Mouse (Mus musculus) limb, embryonic 12.5 days (tissue): ENCODE measurements around the gene Olfr965. TPM values are rescaled to one million over a fixed set of nuclear protein-coding genes. Genes with fewer than 3 reads are reported as not detected.
"Not testable (repeated sequence)": the region's sequence is repeated elsewhere in the genome, so short reads cannot be mapped to it uniquely, and the experiment has no call there.

Source experiments
- ATAC-seq: fragments of 200-750 bp; cut with Nextera tagmentation; 2 replicates; pipeline ENCODE4 v1.8.0; 2017; ENCODE audit warnings: low read depth, moderate TSS enrichment; ENCODE audit not compliant: insufficient number of reproducible peaks, insufficient read depth, low FRiP score, low TSS enrichment
- H3K27ac ChIP-seq: fragments of 300-500 bp; sonication (generic); 2 replicates; pipeline ENCODE4 v1.5.1; 2016; ENCODE audit warnings: mild to moderate bottlenecking, moderate library complexity
- H3K27me3 ChIP-seq: fragments of 300-500 bp; sonication (generic); 2 replicates; pipeline ENCODE4 v1.6.1; 2016; ENCODE audit warnings: mild to moderate bottlenecking, moderate library complexity
- H3K36me3 ChIP-seq: fragments of 300-500 bp; sonication (generic); 2 replicates; pipeline ENCODE4 v1.6.1; 2016; ENCODE audit warnings: mild to moderate bottlenecking, moderate library complexity
- H3K4me1 ChIP-seq: fragments of 300-500 bp; sonication (generic); replicated peaks from 2 replicates; pipeline ENCODE4 v1.6.1; 2016
- H3K4me2 ChIP-seq: fragments of 300-500 bp; sonication (generic); 2 replicates; pipeline ENCODE4 v1.6.1; 2016; ENCODE audit warnings: mild to moderate bottlenecking, moderate library complexity
- H3K4me3 ChIP-seq: fragments of 300-500 bp; sonication (generic); replicated peaks from 2 replicates; pipeline ENCODE4 v1.5.1; 2016; ENCODE audit warnings: mild to moderate bottlenecking
- H3K9ac ChIP-seq: fragments of 300-500 bp; sonication (generic); replicated peaks from 2 replicates; pipeline ENCODE4 v1.6.1; 2016; ENCODE audit warnings: mild to moderate bottlenecking, moderate library complexity
- H3K9me3 ChIP-seq: fragments of 300-500 bp; sonication (generic); 2 replicates; pipeline ENCODE4 v1.6.1; 2016; ENCODE audit warnings: mild to moderate bottlenecking, moderate library complexity
- WGBS: fragments of 180-500 bp; shearing (Covaris S2); methylation state at CpG from one replicate; pipeline ENCODE4 v1.1.7; 2016; 5-methylcytosine and 5-hydroxymethylcytosine counted together
- polyA plus RNA-seq: library from polyadenylated mRNA; unstranded; fragments of >200 nt; fragmentation: Nextera tagmentation; extraction: Ambion mirVana; gene quantifications from 2 replicates; pipeline ENCODE4 v1.2.1, GENCODE M21; 2016

Olfr965 gene
- not detected in 2 replicates for polyA plus RNA-seq

GRCm38 (mm10) chr9:39711053-39711452 is at the start of gene Olfr965:
Gene Olfr965, plus strand, starts transcription at chr9:39711353.
- no peak within 1 kb of the TSS for H3K9ac ChIP-seq
- no peak within 1 kb of the TSS for H3K4me3 ChIP-seq
- no peak for ATAC-seq
- H3K36me3 ChIP-seq, result no peaks in the 10 kb centered on the region
- no peak within 1 kb of the TSS for H3K4me2 ChIP-seq
- H3K4me1 ChIP-seq, result no peaks in the 10 kb centered on the region
- no peaks in the 10 kb centered on the region for H3K9me3 ChIP-seq
- H3K27me3 ChIP-seq, result no peaks in the 10 kb centered on the region
- no peak within 1 kb of the TSS for H3K27ac ChIP-seq

GRCm38 (mm10) chr9:39666905-39667304 is 44.2 kb upstream of the Olfr965 start, which contains the start of gene Olfr963:
Gene Olfr963, plus strand, starts transcription at chr9:39667205.
- no peaks in the 10 kb centered on the region for H3K36me3 ChIP-seq
- H3K4me2 ChIP-seq, result no peak within 1 kb of the TSS
- no peaks in the 10 kb centered on the region for H3K27me3 ChIP-seq
- WGBS, result 76% methylated on average over 1 of the region's 1 CpGs
- H3K4me3 ChIP-seq, result no peak within 1 kb of the TSS
- no peak within 1 kb of the TSS for H3K9ac ChIP-seq
- no peak within 1 kb of the TSS for H3K27ac ChIP-seq
- no peaks in the 10 kb centered on the region for H3K4me1 ChIP-seq
- H3K9me3 ChIP-seq, result no peaks in the 10 kb centered on the region
- no peak for ATAC-seq

- H3K4me1 ChIP-seq, result no peaks in the 10 kb centered on the region
- no peak for ATAC-seq
- H3K9me3 ChIP-seq, result no peaks in the 10 kb centered on the region
- H3K4me3 ChIP-seq, result no peak overlapping the region
- WGBS, result 81% methylated on average over 2 of the region's 2 CpGs
- H3K9ac ChIP-seq, result no peak overlapping the region
- no peaks in the 10 kb centered on the region for H3K36me3 ChIP-seq
- H3K27me3 ChIP-seq, result no peaks in the 10 kb centered on the region
- no peak overlapping the region for H3K27ac ChIP-seq
- H3K4me2 ChIP-seq, result no peak overlapping the region
These were observed 41.4 kb upstream of the Olfr965 start for GRCm38 (mm10) chr9:39669723-39670122.

- no peaks in the 10 kb centered on the region for H3K27me3 ChIP-seq
- no peaks in the 10 kb centered on the region for H3K36me3 ChIP-seq
- no peak overlapping the region for H3K4me3 ChIP-seq
- no peaks in the 10 kb centered on the region for H3K9me3 ChIP-seq
- H3K27ac ChIP-seq, result no peak overlapping the region
- no peak overlapping the region for H3K9ac ChIP-seq
- ATAC-seq, result no peak
- H3K4me2 ChIP-seq, result no peak overlapping the region
- WGBS, result 81% methylated on average over 2 of the region's 2 CpGs
- H3K4me1 ChIP-seq, result no peaks in the 10 kb centered on the region
These were observed 36.3 kb upstream of the Olfr965 start for GRCm38 (mm10) chr9:39674820-39675219.

- no peaks in the 10 kb centered on the region for H3K27me3 ChIP-seq
- no peaks in the 10 kb centered on the region for H3K4me1 ChIP-seq
- H3K9ac ChIP-seq, result no peak overlapping the region
- no peak overlapping the region for H3K4me2 ChIP-seq
- H3K4me3 ChIP-seq, result no peak overlapping the region
- H3K27ac ChIP-seq, result no peak overlapping the region
- WGBS, result 97% methylated on average over 2 of the region's 2 CpGs
- no peak for ATAC-seq
- H3K36me3 ChIP-seq, result no peaks in the 10 kb centered on the region
- no peaks in the 10 kb centered on the region for H3K9me3 ChIP-seq
These were observed 32.6 kb upstream of the Olfr965 start for GRCm38 (mm10) chr9:39678557-39678956.

GRCm38 (mm10) chr9:39679280-39679679 is 31.9 kb upstream of the Olfr965 start:
- Histone ChIP-seq H3K4me2 (no peak overlapping the region), H3K4me3 (no peak overlapping the region), H3K27ac (no peak overlapping the region), H3K4me1 (no peaks in the 10 kb centered on the region), H3K9me3 (no peaks in the 10 kb centered on the region), H3K27me3 (no peaks in the 10 kb centered on the region), H3K9ac (no peak overlapping the region), H3K36me3 (no peaks in the 10 kb centered on the region)
- WGBS, result 59% methylated on average over 2 of the region's 2 CpGs
- ATAC-seq, result no peak

GRCm38 (mm10) chr9:39701123-39701522 is 10.0 kb upstream of the Olfr965 start:
- not testable (repeated sequence) for H3K27ac ChIP-seq, H3K36me3 ChIP-seq, H3K9me3 ChIP-seq, H3K27me3 ChIP-seq, ATAC-seq, H3K4me2 ChIP-seq, H3K4me3 ChIP-seq, H3K9ac ChIP-seq, H3K4me1 ChIP-seq
- WGBS, result 83% methylated on average over 8 of the region's 8 CpGs

- Histone ChIP-seq H3K9me3 (no peaks in the 10 kb centered on the region), H3K4me1 (no peaks in the 10 kb centered on the region), H3K27me3 (no peaks in the 10 kb centered on the region), H3K36me3 (no peaks in the 10 kb centered on the region), H3K4me2 (no peak within 1 kb of the TSS), H3K9ac (no peak within 1 kb of the TSS), H3K4me3 (no peak within 1 kb of the TSS), H3K27ac (no peak within 1 kb of the TSS)
- no peak for ATAC-seq
These were observed 4.1 kb upstream of the Olfr965 start, which contains the start of gene Olfr149 for GRCm38 (mm10) chr9:39707017-39707416. Gene Olfr149, minus strand, starts transcription at chr9:39707117.

GRCm38 (mm10) chr9:39708958-39709357 is 2.2 kb upstream of the Olfr965 start:
- H3K9ac ChIP-seq, result no peak overlapping the region
- WGBS, result 66% methylated on average over 3 of the region's 3 CpGs

GRCm38 (mm10) chr9:39730678-39731077 is 19.5 kb downstream of the Olfr965 start, which contains the start of gene Olfr150:
Gene Olfr150, plus strand, starts transcription at chr9:39730978.
- H3K27me3 ChIP-seq, result no peaks in the 10 kb centered on the region
- no peak within 1 kb of the TSS for H3K9ac ChIP-seq
- ATAC-seq, result no peak
- H3K27ac ChIP-seq, result no peak within 1 kb of the TSS
- H3K9me3 ChIP-seq, result no peaks in the 10 kb centered on the region
- H3K4me1 ChIP-seq, result no peaks in the 10 kb centered on the region
- H3K36me3 ChIP-seq, result no peaks in the 10 kb centered on the region
- H3K4me3 ChIP-seq, result no peak within 1 kb of the TSS
- H3K4me2 ChIP-seq, result no peak within 1 kb of the TSS

More at GRCm38 (mm10) chr9:39708958-39709357, 2.2 kb upstream of the Olfr965 start:
- H3K4me3 ChIP-seq, result no peak overlapping the region
- no peaks in the 10 kb centered on the region for H3K4me1 ChIP-seq
- H3K9me3 ChIP-seq, result no peaks in the 10 kb centered on the region
- no peak overlapping the region for H3K4me2 ChIP-seq
- no peak for ATAC-seq
- H3K36me3 ChIP-seq, result no peaks in the 10 kb centered on the region
- no peaks in the 10 kb centered on the region for H3K27me3 ChIP-seq
- no peak overlapping the region for H3K27ac ChIP-seq

- WGBS, result 96% methylated on average over 1 of the region's 1 CpGs
- H3K9me3 ChIP-seq, result no peaks in the 10 kb centered on the region
- H3K4me1 ChIP-seq, result no peaks in the 10 kb centered on the region
- H3K9ac ChIP-seq, result no peak overlapping the region
- H3K27me3 ChIP-seq, result no peaks in the 10 kb centered on the region
- no peak overlapping the region for H3K27ac ChIP-seq
- H3K4me2 ChIP-seq, result no peak overlapping the region
- no peak overlapping the region for H3K4me3 ChIP-seq
- H3K36me3 ChIP-seq, result no peaks in the 10 kb centered on the region
- no peak for ATAC-seq
These were observed 29.6 kb downstream of the Olfr965 start for GRCm38 (mm10) chr9:39740741-39741140.

- Histone ChIP-seq H3K27ac (no peak within 1 kb of the TSS), H3K27me3 (no peaks in the 10 kb centered on the region), H3K36me3 (no peaks in the 10 kb centered on the region), H3K4me3 (no peak within 1 kb of the TSS), H3K9ac (no peak within 1 kb of the TSS), H3K9me3 (no peaks in the 10 kb centered on the region), H3K4me2 (no peak within 1 kb of the TSS), H3K4me1 (no peaks in the 10 kb centered on the region)
- ATAC-seq, result no peak
These were observed 34.8 kb downstream of the Olfr965 start, which contains the start of gene Olfr967 for GRCm38 (mm10) chr9:39745949-39746348. Gene Olfr967, plus strand, starts transcription at chr9:39746249.
